Mouse (Mus musculus): ENCODE data around the gene Crebbp. TPM values are rescaled to one million over a fixed set of nuclear protein-coding genes. Genes with fewer than 3 reads are reported as not detected.

Gene Crebbp
- polyA plus RNA-seq, 1 experiment from 2014 or later = 45.7 TPM

GRCm38 (mm10) chr16:4077384-4078061, 136.3 kb downstream of the Crebbp start, which contains the start of gene Trap1:
TSS of gene Trap1 (minus strand) at chr16:4077827.
- peak within 1 kb of the TSS; percentile 90 for H3K4me3 ChIP-seq
- H3K27ac ChIP-seq = peak within 1 kb of the TSS; percentile 81
- WGBS = under 1% methylated on average over 58 of the region's 58 CpGs
- peaks cover 11% of the 10 kb centered on the region; the same call in 1 of the 2 replicates for H3K36me3 ChIP-seq
- H3K9ac ChIP-seq = peak within 1 kb of the TSS; percentile 85
- peak within 1 kb of the TSS; percentile 70 for H3K4me2 ChIP-seq (replicated peaks)
- no peaks in the 10 kb centered on the region for H3K27me3 ChIP-seq
- H3K9me3 ChIP-seq (replicated peaks) = no peaks in the 10 kb centered on the region
- peaks cover 8% of the 10 kb centered on the region for H3K4me1 ChIP-seq
- ATAC-seq (ENCODE audit: low FRiP score) = peak; percentile 97

- no peaks in the 10 kb centered on the region for H3K9me3 ChIP-seq (replicated peaks)
- no peaks in the 10 kb centered on the region for H3K27me3 ChIP-seq
- WGBS = 80% methylated on average over 3 of the region's 3 CpGs
- H3K4me2 ChIP-seq (replicated peaks) = no peak overlapping the region
- no peak overlapping the region for H3K4me3 ChIP-seq
- no peak for ATAC-seq (ENCODE audit: low FRiP score)
- no peak overlapping the region for H3K9ac ChIP-seq
- no peak overlapping the region for H3K27ac ChIP-seq
- no peaks in the 10 kb centered on the region for H3K36me3 ChIP-seq
- H3K4me1 ChIP-seq = peaks cover 8% of the 10 kb centered on the region
Measured at GRCm38 (mm10) chr16:4074836-4075235, 139.0 kb downstream of the Crebbp start.

GRCm38 (mm10) chr16:4074297-4074696, 139.5 kb downstream of the Crebbp start:
- 76% methylated on average over 6 of the region's 6 CpGs for WGBS

GRCm38 (mm10) chr16:4068588-4068987, 145.2 kb downstream of the Crebbp start:
- no peak overlapping the region for H3K4me3 ChIP-seq
- H3K27me3 ChIP-seq = no peaks in the 10 kb centered on the region
- WGBS = 63% methylated on average over 8 of the region's 8 CpGs
- H3K4me1 ChIP-seq = no peaks in the 10 kb centered on the region
- no peak overlapping the region for H3K27ac ChIP-seq
- ATAC-seq (ENCODE audit: low FRiP score) = no peak
- H3K9me3 ChIP-seq (replicated peaks) = no peaks in the 10 kb centered on the region
- H3K36me3 ChIP-seq = peaks cover 49% of the 10 kb centered on the region
- no peak overlapping the region for H3K4me2 ChIP-seq (replicated peaks)
- H3K9ac ChIP-seq = no peak overlapping the region

More at GRCm38 (mm10) chr16:4074297-4074696, 139.5 kb downstream of the Crebbp start:
- Histone ChIP-seq H3K9me3 (replicated peaks) (no peaks in the 10 kb centered on the region), H3K9ac (no peak overlapping the region), H3K27ac (no peak overlapping the region), H3K27me3 (no peaks in the 10 kb centered on the region), H3K4me1 (peaks cover 8% of the 10 kb centered on the region), H3K36me3 (no peaks in the 10 kb centered on the region), H3K4me3 (no peak overlapping the region), H3K4me2 (replicated peaks) (no peak overlapping the region)
- ATAC-seq (ENCODE audit: low FRiP score) = no peak

- no peak overlapping the region for H3K4me2 ChIP-seq (replicated peaks)
- WGBS = 94% methylated on average over 4 of the region's 4 CpGs
- H3K4me1 ChIP-seq = no peaks in the 10 kb centered on the region
- H3K27me3 ChIP-seq = no peaks in the 10 kb centered on the region
- H3K9me3 ChIP-seq (replicated peaks) = no peaks in the 10 kb centered on the region
- H3K36me3 ChIP-seq = peaks cover 82% of the 10 kb centered on the region
- H3K4me3 ChIP-seq = no peak overlapping the region
- ATAC-seq (ENCODE audit: low FRiP score) = no peak
- H3K9ac ChIP-seq = no peak overlapping the region
- H3K27ac ChIP-seq = no peak overlapping the region
Measured at GRCm38 (mm10) chr16:4064945-4065344, 148.9 kb downstream of the Crebbp start.

- Histone ChIP-seq H3K9ac (no peak overlapping the region), H3K4me3 (no peak overlapping the region), H3K27ac (no peak overlapping the region), H3K4me1 (no peaks in the 10 kb centered on the region), H3K36me3 (peaks cover 84% of the 10 kb centered on the region), H3K27me3 (no peaks in the 10 kb centered on the region), H3K4me2 (replicated peaks) (no peak overlapping the region), H3K9me3 (replicated peaks) (no peaks in the 10 kb centered on the region)
- WGBS = 79% methylated on average over 3 of the region's 3 CpGs
- no peak for ATAC-seq (ENCODE audit: low FRiP score)
Measured at GRCm38 (mm10) chr16:4053811-4054210, 160.0 kb downstream of the Crebbp start.

- ATAC-seq (ENCODE audit: low FRiP score) = no peak
- no peak overlapping the region for H3K9ac ChIP-seq
- no peak overlapping the region for H3K4me3 ChIP-seq
- no peaks in the 10 kb centered on the region for H3K9me3 ChIP-seq (replicated peaks)
- no peaks in the 10 kb centered on the region for H3K4me1 ChIP-seq
- WGBS = 96% methylated on average over 4 of the region's 4 CpGs
- H3K27me3 ChIP-seq = no peaks in the 10 kb centered on the region
- H3K27ac ChIP-seq = no peak overlapping the region
- no peak overlapping the region for H3K4me2 ChIP-seq (replicated peaks)
- peaks cover 85% of the 10 kb centered on the region for H3K36me3 ChIP-seq
Measured at GRCm38 (mm10) chr16:4052601-4053000, 161.2 kb downstream of the Crebbp start.

GRCm38 (mm10) chr16:4045524-4045923, 168.3 kb downstream of the Crebbp start:
- peaks cover 78% of the 10 kb centered on the region for H3K36me3 ChIP-seq

GRCm38 (mm10) chr16:4044093-4044492, 169.7 kb downstream of the Crebbp start:
- H3K36me3 ChIP-seq = peaks cover 79% of the 10 kb centered on the region
- H3K4me2 ChIP-seq (replicated peaks) = no peak overlapping the region
- no peaks in the 10 kb centered on the region for H3K9me3 ChIP-seq (replicated peaks)
- H3K27ac ChIP-seq = no peak overlapping the region
- no peak for ATAC-seq (ENCODE audit: low FRiP score)
- no peak overlapping the region for H3K9ac ChIP-seq
- no peaks in the 10 kb centered on the region for H3K4me1 ChIP-seq
- 91% methylated on average over 2 of the region's 2 CpGs for WGBS
- no peaks in the 10 kb centered on the region for H3K27me3 ChIP-seq
- H3K4me3 ChIP-seq = no peak overlapping the region

More at GRCm38 (mm10) chr16:4045524-4045923, 168.3 kb downstream of the Crebbp start:
- Histone ChIP-seq H3K4me2 (replicated peaks) (no peak overlapping the region), H3K9ac (no peak overlapping the region), H3K4me1 (no peaks in the 10 kb centered on the region), H3K27ac (no peak overlapping the region), H3K4me3 (no peak overlapping the region), H3K9me3 (replicated peaks) (no peaks in the 10 kb centered on the region), H3K27me3 (no peaks in the 10 kb centered on the region)
- ATAC-seq (ENCODE audit: low FRiP score) = no peak
- WGBS = 89% methylated on average over 4 of the region's 4 CpGs

GRCm38 (mm10) chr16:4041646-4042045, 172.2 kb downstream of the Crebbp start:
- Histone ChIP-seq H3K4me3 (no peak overlapping the region), H3K27ac (no peak overlapping the region), H3K9me3 (replicated peaks) (no peaks in the 10 kb centered on the region), H3K27me3 (no peaks in the 10 kb centered on the region), H3K36me3 (peaks cover 78% of the 10 kb centered on the region), H3K4me2 (replicated peaks) (no peak overlapping the region), H3K9ac (no peak overlapping the region), H3K4me1 (no peaks in the 10 kb centered on the region)
- no peak for ATAC-seq (ENCODE audit: low FRiP score)
- 96% methylated on average over 4 of the region's 4 CpGs for WGBS

- WGBS = 90% methylated on average over 5 of the region's 5 CpGs
Measured at GRCm38 (mm10) chr16:4040206-4040605, 173.6 kb downstream of the Crebbp start.

GRCm38 (mm10) chr16:4037690-4038089, 176.1 kb downstream of the Crebbp start:
- no peaks in the 10 kb centered on the region for H3K4me1 ChIP-seq
- H3K9ac ChIP-seq = no peak overlapping the region
- H3K36me3 ChIP-seq = peaks cover 51% of the 10 kb centered on the region
- H3K27me3 ChIP-seq = no peaks in the 10 kb centered on the region
- no peak for ATAC-seq (ENCODE audit: low FRiP score)
- no peaks in the 10 kb centered on the region for H3K9me3 ChIP-seq (replicated peaks)
- no peak overlapping the region for H3K27ac ChIP-seq
- H3K4me2 ChIP-seq (replicated peaks) = no peak overlapping the region
- H3K4me3 ChIP-seq = no peak overlapping the region
- WGBS = 89% methylated on average over 7 of the region's 7 CpGs

More at GRCm38 (mm10) chr16:4040206-4040605, 173.6 kb downstream of the Crebbp start:
- Histone ChIP-seq H3K27ac (no peak overlapping the region), H3K4me2 (replicated peaks) (no peak overlapping the region), H3K9ac (no peak overlapping the region), H3K4me3 (no peak overlapping the region), H3K36me3 (peaks cover 71% of the 10 kb centered on the region), H3K4me1 (no peaks in the 10 kb centered on the region), H3K9me3 (replicated peaks) (no peaks in the 10 kb centered on the region), H3K27me3 (no peaks in the 10 kb centered on the region)
- no peak for ATAC-seq (ENCODE audit: low FRiP score)

- no peak within 1 kb of the TSS for H3K27ac ChIP-seq
- H3K27me3 ChIP-seq = no peaks in the 10 kb centered on the region
- WGBS = 89% methylated on average over 5 of the region's 5 CpGs
- no peak within 1 kb of the TSS for H3K4me3 ChIP-seq
- H3K9me3 ChIP-seq (replicated peaks) = no peaks in the 10 kb centered on the region
- H3K4me1 ChIP-seq = no peaks in the 10 kb centered on the region
- H3K9ac ChIP-seq = no peak within 1 kb of the TSS
- H3K36me3 ChIP-seq = peaks cover 51% of the 10 kb centered on the region
- no peak within 1 kb of the TSS for H3K4me2 ChIP-seq (replicated peaks)
- ATAC-seq (ENCODE audit: low FRiP score) = no peak
Measured at GRCm38 (mm10) chr16:4036807-4037206, 177.0 kb downstream of the Crebbp start, which contains the start of gene Dnase1. TSS of gene Dnase1 (plus strand) at chr16:4036942.
